Mouse (Mus musculus) liver, adult 2 months (tissue): Measurements from ENCODE around the gene Pola2. TPM values are rescaled to one million over a fixed set of nuclear protein-coding genes. Genes with fewer than 3 reads are reported as not detected.

Experiments used
- DNase-seq: peaks from one replicate; pipeline ENCODE4 v3.0.0-alpha.2; 2011; ENCODE audit warnings: low read depth, low spot score; ENCODE audit errors: extremely low read depth
- H3K27ac ChIP-seq: fragments of 200-500 bp; replicated peaks from 2 replicates; pipeline ENCODE4 v1.5.1; 2012; ENCODE audit warnings: low read depth, mild to moderate bottlenecking, control low read depth, inconsistent platforms, low read length; ENCODE audit not compliant: insufficient read depth
- H3K27me3 ChIP-seq: fragments of 200-500 bp; 2 replicates; pipeline ENCODE4 v1.6.1; 2012; ENCODE audit warnings: mild to moderate bottlenecking, moderate library complexity, low read length, inconsistent platforms; ENCODE audit not compliant: control insufficient read depth, insufficient read depth
- H3K36me3 ChIP-seq: fragments of 200-500 bp; 2 replicates; pipeline ENCODE4 v1.6.1; 2012; ENCODE audit warnings: low read length, inconsistent platforms; ENCODE audit not compliant: control insufficient read depth, insufficient read depth
- H3K4me1 ChIP-seq: fragments of 200-500 bp; 2 replicates; pipeline ENCODE4 v1.6.1; 2011; ENCODE audit warnings: low read length; ENCODE audit not compliant: control insufficient read depth, insufficient read depth
- H3K4me3 ChIP-seq: fragments of 200-500 bp; 2 replicates; pipeline ENCODE4 v1.5.1; 2011; ENCODE audit warnings: low read depth, mild to moderate bottlenecking, control low read depth, low read length, moderate library complexity; ENCODE audit not compliant: insufficient read depth
- H3K79me2 ChIP-seq: fragments of 200-500 bp; 2 replicates; pipeline ENCODE4 v1.6.1; 2012; ENCODE audit warnings: inconsistent platforms, mild to moderate bottlenecking, low read length, moderate library complexity; ENCODE audit not compliant: control insufficient read depth, insufficient read depth
- H3K9ac ChIP-seq: fragments of 200-500 bp; 2 replicates; pipeline ENCODE4 v1.6.1; 2012; ENCODE audit warnings: low read depth, mild to moderate bottlenecking, control low read depth, inconsistent platforms, low read length
- CTCF ChIP-seq: fragments of 200-500 bp; IDR thresholded peaks from 2 replicates; pipeline ENCODE4 v1.5.1; 2011; ENCODE audit warnings: low read depth, low read length, control low read depth
- POLR2A ChIP-seq: fragments of 200-500 bp; IDR thresholded peaks from 2 replicates; pipeline ENCODE4 v1.6.1; 2011; ENCODE audit warnings: low read length, control low read depth; ENCODE audit not compliant: insufficient read depth; ENCODE audit errors: extremely low read depth
- WGBS: fragments of 180-500 bp; shearing (Covaris S2); methylation state at CpG from one replicate; pipeline ENCODE4 v1.1.7; 2018; 5-methylcytosine and 5-hydroxymethylcytosine counted together
- polyA plus RNA-seq: library from polyadenylated mRNA; depleted of rRNA; stranded (reverse); fragments of >200 nt; gene quantifications from 2 replicates; pipeline ENCODE4 v1.2.3, GENCODE M21; 2012
- total RNA-seq: library from RNA; depleted of rRNA; stranded (reverse); fragments of >200 nt; gene quantifications from 2 replicates; pipeline ENCODE4 v1.2.3, GENCODE M21; 2014

Gene Pola2
- total and polyA plus RNA-seq, 2 experiments, result 6.7 to 14.3 TPM

- H3K79me2 ChIP-seq, result peaks cover 23% of the 10 kb centered on the region
- TF ChIP-seq POLR2A (peak; percentile 87), CTCF (no peak)
- no peaks in the 10 kb centered on the region for H3K27me3 ChIP-seq
- H3K9ac ChIP-seq, result peak overlapping the region; percentile 96
- under 1% methylated on average over 52 of the region's 59 CpGs for WGBS
- DNase-seq, result peak; percentile 92
- H3K27ac ChIP-seq, result peak overlapping the region; percentile 84
- H3K4me1 ChIP-seq, result peaks cover 17% of the 10 kb centered on the region
- H3K4me3 ChIP-seq, result peak overlapping the region; percentile 93
- H3K36me3 ChIP-seq, result peaks cover 9% of the 10 kb centered on the region
Observed at GRCm38 (mm10) chr19:5912103-5913006, 51.6 kb downstream of the Pola2 start.

- Histone ChIP-seq H3K4me1 (peaks cover 17% of the 10 kb centered on the region), H3K36me3 (peaks cover 10% of the 10 kb centered on the region), H3K27ac (peak overlapping the region; percentile 69; the same call in 1 of the 2 replicates), H3K79me2 (peaks cover 28% of the 10 kb centered on the region), H3K4me3 (peak overlapping the region; percentile 93), H3K27me3 (no peaks in the 10 kb centered on the region), H3K9ac (peak overlapping the region; percentile 96)
- DNase-seq, result peak; percentile 24
- 5% methylated on average over 14 of the region's 14 CpGs for WGBS
- TF ChIP-seq CTCF, result no peak
- TF ChIP-seq POLR2A, result no peak
Observed at GRCm38 (mm10) chr19:5911430-5912102, 52.4 kb downstream of the Pola2 start.

- Histone ChIP-seq H3K4me1 (peaks cover 16% of the 10 kb centered on the region), H3K79me2 (peaks cover 31% of the 10 kb centered on the region), H3K9ac (peak overlapping the region; percentile 12; the same call in 1 of the 2 replicates), H3K36me3 (peaks cover 19% of the 10 kb centered on the region), H3K27me3 (no peaks in the 10 kb centered on the region), H3K4me3 (no peak overlapping the region), H3K27ac (no peak overlapping the region)
- DNase-seq, result no peak
- 73% methylated on average over 6 of the region's 6 CpGs for WGBS
- TF ChIP-seq CTCF (0 out of 2 replicates have a peak, but pooled peaks have one; percentile 9), POLR2A (no peak)
Observed at GRCm38 (mm10) chr19:5910221-5910620, 53.8 kb downstream of the Pola2 start.

- H3K79me2 ChIP-seq, result peaks cover 29% of the 10 kb centered on the region
- no peak for DNase-seq
- WGBS, result 67% methylated on average over 3 of the region's 3 CpGs
- H3K27me3 ChIP-seq, result no peaks in the 10 kb centered on the region
- no peak for TF ChIP-seq POLR2A
- TF ChIP-seq CTCF, result no peak
- peaks cover 7% of the 10 kb centered on the region; the same call in 1 of the 2 replicates for H3K4me1 ChIP-seq
- H3K36me3 ChIP-seq, result peaks cover 44% of the 10 kb centered on the region
- no peak overlapping the region for H3K4me3 ChIP-seq
- no peak overlapping the region for H3K9ac ChIP-seq
- H3K27ac ChIP-seq, result no peak overlapping the region
Observed at GRCm38 (mm10) chr19:5907275-5907674, 56.7 kb downstream of the Pola2 start.

GRCm38 (mm10) chr19:5894002-5894678 is 69.9 kb downstream of the Pola2 start, which contains the start of gene Tigd3:
Tigd3 (minus strand) TSS chr19:5894149.
- no peaks in the 10 kb centered on the region for H3K79me2 ChIP-seq
- TF ChIP-seq CTCF (no peak), POLR2A (no peak)
- H3K4me1 ChIP-seq, result peaks cover 6% of the 10 kb centered on the region
- no peaks in the 10 kb centered on the region for H3K27me3 ChIP-seq
- peak within 1 kb of the TSS; percentile 63 for H3K9ac ChIP-seq
- H3K4me3 ChIP-seq, result peak within 1 kb of the TSS; percentile 54
- DNase-seq, result peak; percentile 58
- H3K27ac ChIP-seq, result no peak within 1 kb of the TSS
- peaks cover 12% of the 10 kb centered on the region; the same call in 1 of the 2 replicates for H3K36me3 ChIP-seq
- 2% methylated on average over 36 of the region's 36 CpGs for WGBS
